Mouse (Mus musculus): ENCODE measurements around the gene Npas2. TPM values are rescaled to one million over a fixed set of nuclear protein-coding genes. Genes with fewer than 3 reads are reported as not detected.

Gene Npas2
- polyA plus RNA-seq, 1 experiment, result 77.6 TPM

DNA sequence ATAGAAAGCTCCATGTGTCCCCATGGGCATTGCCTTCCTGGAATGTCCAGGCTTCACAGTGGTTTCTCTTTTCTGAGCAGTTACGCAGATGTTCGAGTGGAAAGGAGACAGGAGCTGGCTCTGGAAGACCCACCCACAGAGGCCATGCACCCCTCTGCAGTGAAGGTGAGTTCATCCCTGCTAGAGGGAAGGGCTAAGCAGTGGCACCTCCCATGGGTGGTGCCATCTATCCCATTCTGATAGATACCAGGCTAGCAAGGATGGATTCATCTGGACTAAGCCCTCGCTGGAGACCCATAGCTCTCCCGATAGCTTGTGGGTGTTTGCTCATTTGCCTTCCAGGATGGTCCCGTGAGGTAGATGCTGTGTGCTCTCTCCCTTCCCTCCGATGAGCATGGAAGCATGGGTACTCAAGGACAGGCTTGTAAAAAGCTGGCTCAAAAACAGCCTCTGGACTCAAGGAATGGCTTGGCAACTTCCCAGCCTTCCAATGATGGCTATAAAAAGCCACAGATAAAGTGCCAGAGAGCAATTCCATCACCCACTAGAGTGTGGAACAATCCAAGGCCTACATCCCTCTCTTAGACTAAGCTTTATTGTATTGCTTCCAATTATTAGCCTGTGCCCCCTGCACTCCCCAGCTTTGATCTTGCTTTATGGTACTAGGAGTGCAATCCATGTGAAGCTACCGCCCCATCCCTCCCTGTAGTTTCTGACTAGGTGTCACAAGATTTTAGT is 137.5 kb downstream of the Npas2 start:
- Histone ChIP-seq H3K27ac (ENCODE audit: insufficient read depth, low read depth, low read length) (peak overlapping the region; percentile 37; the same call in 1 of the 2 replicates), H3K36me3 (ENCODE audit: control insufficient read depth, insufficient read depth, low read length) (peaks cover 14% of the 10 kb centered on the region), H3K4me3 (ENCODE audit: low read depth, low read length) (no peak overlapping the region), H3K27me3 (ENCODE audit: control insufficient read depth, insufficient read depth, low read length) (no peaks in the 10 kb centered on the region), H3K4me1 (ENCODE audit: control insufficient read depth, insufficient read depth, insufficient read length, low read length) (peaks cover 18% of the 10 kb centered on the region; the same call in 1 of the 2 replicates)
- WGBS, result 38% methylated on average over 7 of the region's 7 CpGs
- TF ChIP-seq POLR2A (IDR thresholded peaks at IDR 0.05; ENCODE audit: low read depth, low read length) (no peak), CTCF (IDR thresholded peaks at IDR 0.05; ENCODE audit: extremely low read depth, insufficient read length, insufficient replicate concordance, low read depth, low read length) (no peak)

DNA sequence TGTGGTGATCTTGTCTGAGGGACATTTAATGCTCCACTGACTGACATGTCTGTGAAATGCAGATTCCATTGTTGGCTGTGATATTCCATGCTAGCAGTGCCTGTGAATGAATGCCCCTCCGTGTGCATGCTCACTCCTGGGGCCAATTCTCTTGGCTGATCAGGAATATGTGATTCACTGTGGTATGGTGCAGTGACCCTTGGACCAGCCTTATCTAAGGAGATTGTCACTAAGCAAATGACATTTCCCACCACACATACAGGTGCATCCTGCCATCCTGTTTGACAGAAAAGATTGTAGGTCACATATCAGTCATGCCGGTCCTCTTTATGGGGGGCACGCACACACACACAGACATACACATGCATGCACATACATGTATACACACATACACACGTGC is 138.9 kb downstream of the Npas2 start:
- Histone ChIP-seq H3K27ac (ENCODE audit: insufficient read depth, low read depth, low read length) (no peak overlapping the region), H3K4me3 (ENCODE audit: low read depth, low read length) (no peak overlapping the region), H3K27me3 (ENCODE audit: control insufficient read depth, insufficient read depth, low read length) (no peaks in the 10 kb centered on the region), H3K36me3 (ENCODE audit: control insufficient read depth, insufficient read depth, low read length) (peaks cover 13% of the 10 kb centered on the region), H3K4me1 (ENCODE audit: control insufficient read depth, insufficient read depth, insufficient read length, low read length) (peaks cover 18% of the 10 kb centered on the region; the same call in 1 of the 2 replicates)
- TF ChIP-seq CTCF (IDR thresholded peaks at IDR 0.05; ENCODE audit: extremely low read depth, insufficient read length, insufficient replicate concordance, low read depth, low read length), result no peak
- TF ChIP-seq POLR2A (IDR thresholded peaks at IDR 0.05; ENCODE audit: low read depth, low read length), result no peak
- WGBS, result 28% methylated on average over 4 of the region's 4 CpGs

DNA sequence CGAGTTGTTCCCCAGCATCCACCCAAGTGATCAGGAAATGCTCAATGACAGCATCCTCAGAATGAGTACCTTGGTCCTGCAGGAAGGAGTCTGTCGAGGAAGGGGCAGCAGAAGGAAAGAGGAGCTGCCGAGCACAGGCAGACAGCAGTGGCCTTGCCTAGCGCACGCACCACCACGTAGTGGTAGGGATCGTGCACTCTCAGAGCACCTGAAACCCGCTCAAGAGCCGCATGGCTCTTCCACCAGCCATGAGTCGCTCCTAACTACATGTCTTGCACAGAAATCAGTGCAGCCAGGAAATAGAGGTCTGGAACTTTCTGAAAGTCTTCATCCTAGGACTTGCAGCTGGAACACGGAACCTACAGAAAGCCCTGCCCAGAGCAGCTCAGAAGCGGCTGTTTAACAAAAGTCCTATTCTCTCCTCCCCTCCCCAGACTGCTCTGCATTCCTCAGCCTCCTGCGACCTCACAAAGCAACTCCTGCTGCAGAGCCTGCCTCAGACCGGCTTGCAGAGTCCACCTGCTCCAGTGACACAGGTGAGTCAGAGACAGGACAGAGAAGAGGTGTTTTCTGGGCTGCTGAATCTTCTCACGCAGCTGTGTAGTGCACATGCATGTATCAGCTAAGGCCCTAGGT is 142.1 kb downstream of the Npas2 start:
- Histone ChIP-seq H3K36me3 (ENCODE audit: control insufficient read depth, insufficient read depth, low read length) (peaks cover 16% of the 10 kb centered on the region), H3K27me3 (ENCODE audit: control insufficient read depth, insufficient read depth, low read length) (no peaks in the 10 kb centered on the region), H3K4me1 (ENCODE audit: control insufficient read depth, insufficient read depth, insufficient read length, low read length) (peaks cover 21% of the 10 kb centered on the region), H3K27ac (ENCODE audit: insufficient read depth, low read depth, low read length) (no peak overlapping the region), H3K4me3 (ENCODE audit: low read depth, low read length) (no peak overlapping the region)
- TF ChIP-seq CTCF (IDR thresholded peaks at IDR 0.05; ENCODE audit: extremely low read depth, insufficient read length, insufficient replicate concordance, low read depth, low read length) (no peak), POLR2A (IDR thresholded peaks at IDR 0.05; ENCODE audit: low read depth, low read length) (no peak)
- 69% methylated on average over 15 of the region's 15 CpGs for WGBS

DNA sequence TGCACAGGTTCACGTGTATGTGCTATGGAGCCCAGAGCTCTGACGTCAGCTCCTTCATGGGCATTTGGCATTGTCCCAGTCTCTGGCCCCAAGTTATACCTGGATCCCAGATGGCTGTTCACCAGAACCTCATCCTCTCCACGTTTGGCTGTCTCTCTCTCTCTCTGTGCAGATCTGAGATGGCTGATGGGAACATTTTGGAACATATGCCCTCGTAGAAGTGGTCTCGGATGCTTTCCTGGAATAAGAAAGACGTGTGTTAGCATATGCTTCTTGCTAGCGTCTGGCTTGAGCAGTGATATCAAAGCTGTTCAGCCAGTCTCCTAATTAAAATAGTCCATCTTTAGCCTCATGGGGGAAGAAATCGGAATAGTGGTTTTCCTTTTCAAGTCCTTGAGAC is 143.3 kb downstream of the Npas2 start:
- Histone ChIP-seq H3K27ac (ENCODE audit: insufficient read depth, low read depth, low read length) (no peak overlapping the region), H3K4me3 (ENCODE audit: low read depth, low read length) (no peak overlapping the region), H3K27me3 (ENCODE audit: control insufficient read depth, insufficient read depth, low read length) (no peaks in the 10 kb centered on the region), H3K4me1 (ENCODE audit: control insufficient read depth, insufficient read depth, insufficient read length, low read length) (peaks cover 15% of the 10 kb centered on the region), H3K36me3 (ENCODE audit: control insufficient read depth, insufficient read depth, low read length) (peaks cover 19% of the 10 kb centered on the region)
- TF ChIP-seq CTCF (IDR thresholded peaks at IDR 0.05; ENCODE audit: extremely low read depth, insufficient read length, insufficient replicate concordance, low read depth, low read length) (no peak), POLR2A (IDR thresholded peaks at IDR 0.05; ENCODE audit: low read depth, low read length) (no peak)
- WGBS, result 93% methylated on average over 8 of the region's 8 CpGs

DNA sequence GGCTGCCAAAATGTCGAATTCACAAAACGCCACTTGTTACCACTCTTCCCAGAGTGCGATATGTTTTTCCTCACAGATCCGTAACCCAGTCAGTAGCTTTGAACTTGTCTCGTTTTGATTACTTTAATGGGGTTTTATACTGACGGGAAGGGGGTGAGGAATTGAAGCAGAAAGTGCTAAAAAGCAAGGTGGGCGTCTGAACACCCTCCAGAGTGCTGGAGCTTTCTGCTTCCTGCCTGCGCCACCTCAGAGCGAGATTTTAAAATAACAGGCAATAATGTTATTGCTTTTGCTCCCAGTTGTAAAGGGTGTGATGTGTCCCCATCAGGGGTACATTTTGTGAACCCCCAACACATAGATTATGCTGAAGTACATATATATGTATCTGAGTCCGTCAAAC is 145.3 kb downstream of the Npas2 start:
- WGBS, result 84% methylated on average over 10 of the region's 10 CpGs
- Histone ChIP-seq H3K4me1 (ENCODE audit: control insufficient read depth, insufficient read depth, insufficient read length, low read length) (peaks cover 5% of the 10 kb centered on the region), H3K4me3 (ENCODE audit: low read depth, low read length) (no peak overlapping the region), H3K27me3 (ENCODE audit: control insufficient read depth, insufficient read depth, low read length) (no peaks in the 10 kb centered on the region), H3K36me3 (ENCODE audit: control insufficient read depth, insufficient read depth, low read length) (peaks cover 17% of the 10 kb centered on the region), H3K27ac (ENCODE audit: insufficient read depth, low read depth, low read length) (no peak overlapping the region)
- no peak for TF ChIP-seq CTCF (IDR thresholded peaks at IDR 0.05; ENCODE audit: extremely low read depth, insufficient read length, insufficient replicate concordance, low read depth, low read length)
- no peak for TF ChIP-seq POLR2A (IDR thresholded peaks at IDR 0.05; ENCODE audit: low read depth, low read length)

DNA sequence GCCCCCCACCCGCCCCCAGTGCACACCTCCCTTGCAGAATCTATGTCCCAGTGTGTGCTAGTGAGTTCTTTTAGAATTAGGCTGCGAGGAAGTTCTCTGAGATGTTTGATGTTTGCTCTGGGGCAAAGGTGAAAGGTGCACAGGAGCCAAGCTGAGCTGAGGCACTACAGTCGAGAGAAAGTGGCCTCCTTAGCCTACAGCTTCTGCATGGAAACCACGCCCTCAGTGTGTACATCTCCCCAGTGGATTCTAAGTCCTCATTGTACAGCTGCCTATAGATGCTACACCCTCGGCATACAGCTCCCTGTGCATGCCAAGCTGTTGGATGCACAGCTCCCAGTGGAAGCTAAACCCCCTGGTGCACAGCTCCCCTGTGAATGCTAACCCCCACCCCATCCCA is 145.9 kb downstream of the Npas2 start:
- H3K27ac ChIP-seq (ENCODE audit: insufficient read depth, low read depth, low read length), result no peak overlapping the region
- H3K4me1 ChIP-seq (ENCODE audit: control insufficient read depth, insufficient read depth, insufficient read length, low read length), result peaks cover 5% of the 10 kb centered on the region
- 27% methylated on average over 5 of the region's 5 CpGs for WGBS
- no peak overlapping the region for H3K4me3 ChIP-seq (ENCODE audit: low read depth, low read length)
- no peaks in the 10 kb centered on the region for H3K27me3 ChIP-seq (ENCODE audit: control insufficient read depth, insufficient read depth, low read length)
- peaks cover 12% of the 10 kb centered on the region for H3K36me3 ChIP-seq (ENCODE audit: control insufficient read depth, insufficient read depth, low read length)
- TF ChIP-seq POLR2A (IDR thresholded peaks at IDR 0.05; ENCODE audit: low read depth, low read length), result no peak

DNA sequence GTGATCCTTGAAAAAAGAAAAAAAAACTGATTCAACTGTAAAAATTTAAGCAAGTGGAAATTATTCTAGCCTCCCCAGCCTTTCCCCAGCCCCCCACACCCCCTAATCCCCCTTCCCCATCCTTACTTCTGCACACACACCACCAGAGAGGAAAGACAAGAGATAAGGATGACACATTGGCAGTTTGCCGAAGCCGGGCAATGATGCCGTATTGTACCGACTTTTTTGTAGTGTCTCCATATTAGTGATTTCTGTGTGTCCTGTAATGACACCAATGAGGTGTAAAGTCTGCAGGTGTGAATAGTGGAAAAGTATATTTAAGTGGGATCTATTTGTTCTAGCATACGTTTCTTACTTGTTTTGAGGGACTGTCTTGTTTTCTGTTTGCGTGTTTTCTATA is 146.6 kb downstream of the Npas2 start:
- peaks cover 5% of the 10 kb centered on the region for H3K4me1 ChIP-seq (ENCODE audit: control insufficient read depth, insufficient read depth, insufficient read length, low read length)
- no peaks in the 10 kb centered on the region for H3K27me3 ChIP-seq (ENCODE audit: control insufficient read depth, insufficient read depth, low read length)
- TF ChIP-seq POLR2A (IDR thresholded peaks at IDR 0.05; ENCODE audit: low read depth, low read length), result no peak
- no peak for TF ChIP-seq CTCF (IDR thresholded peaks at IDR 0.05; ENCODE audit: extremely low read depth, insufficient read length, insufficient replicate concordance, low read depth, low read length)
- H3K4me3 ChIP-seq (ENCODE audit: low read depth, low read length), result no peak overlapping the region
- peaks cover 7% of the 10 kb centered on the region for H3K36me3 ChIP-seq (ENCODE audit: control insufficient read depth, insufficient read depth, low read length)
- 57% methylated on average over 6 of the region's 6 CpGs for WGBS
- no peak overlapping the region for H3K27ac ChIP-seq (ENCODE audit: insufficient read depth, low read depth, low read length)
